In the genomic region with DNA sequence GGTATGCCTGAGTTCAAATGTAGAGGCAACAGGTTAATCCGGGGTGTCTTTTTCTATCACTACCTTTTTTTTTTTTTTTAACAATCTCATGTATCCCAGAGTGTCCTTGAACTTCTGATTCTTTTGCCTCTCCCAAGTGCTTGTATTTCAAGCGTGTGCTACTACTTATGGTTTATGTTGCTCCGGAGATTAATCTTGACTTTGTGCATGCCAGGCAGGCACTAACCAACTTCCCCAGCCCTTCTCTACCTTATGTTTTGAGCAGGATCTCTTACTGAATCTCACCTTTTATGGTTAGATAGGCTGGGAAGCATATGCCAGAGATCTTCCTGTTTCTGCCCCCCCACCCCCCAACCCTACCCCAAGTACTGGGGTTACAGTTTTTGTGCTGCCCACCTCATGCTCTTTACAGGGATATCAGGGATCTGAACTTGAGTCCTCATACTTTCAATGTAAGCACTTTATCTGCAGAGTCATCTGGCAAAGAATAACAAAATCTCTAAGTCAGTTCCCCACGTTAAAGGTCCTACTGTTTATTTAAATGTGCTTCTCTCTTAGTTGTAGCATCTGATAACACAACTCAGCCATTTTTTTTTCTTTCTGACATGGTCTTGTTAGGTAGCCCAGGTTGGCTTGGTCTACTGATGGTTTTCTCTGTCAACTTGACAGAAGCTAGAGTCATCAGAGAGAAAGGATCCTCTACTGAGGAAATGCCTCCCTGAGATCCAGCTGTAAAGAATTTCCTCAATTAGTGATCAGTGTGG, we compare ENCODE assay signal across 23 mouse cellular contexts. TPM values are rescaled to one million over a fixed set of nuclear protein-coding genes. Genes with fewer than 3 reads are reported as not detected.
DNase-seq lines count a peak whose midpoint lies in the region; ATAC-seq and TF ChIP-seq lines count a peak whose summit lies in the region.
"Had no signal": no experiment of that assay in that cellular context is flagged by ENCODE, and none has a peak within 500 bp of the region (broad histone marks: within the 10 kb centered on the region; RNA-seq: fewer than 3 reads in every experiment).

No protein-coding gene starts in this region.

- 84% methylated on average over 4 of the region's 4 CpGs for WGBS in heart, adult 2 months
- 69% methylated on average over 4 of the region's 4 CpGs for WGBS in liver, embryonic 13.5 days (ENCODE audit: insufficient replicate concordance)
- WGBS in liver, postnatal 0 days (ENCODE audit: insufficient replicate concordance), result 76% methylated on average over 4 of the region's 4 CpGs

- TF ChIP-seq CTCF in heart, adult 2 months (IDR thresholded peaks at IDR 0.05), result no peak
- TF ChIP-seq CTCF in liver, postnatal 0 days (IDR thresholded peaks at IDR 0.05; ENCODE audit: low read depth), result no peak

- no peak for TF ChIP-seq EP300 in heart, adult 2 months (IDR thresholded peaks at IDR 0.05; ENCODE audit: insufficient read depth, low read depth, low read length)
- TF ChIP-seq EP300 in liver, postnatal 0 days (IDR thresholded peaks at IDR 0.05; ENCODE audit: low read depth), result no peak

- H3K79me2 ChIP-seq in heart, adult 2 months (replicated peaks; ENCODE audit: control insufficient read depth, insufficient read depth, low read length), result no peaks in the 10 kb centered on the region

- H3K4me2 ChIP-seq in liver, embryonic 13.5 days, result peak overlapping the region; percentile 95; the same call in 1 of the 2 replicates
- H3K4me2 ChIP-seq in liver, postnatal 0 days (ENCODE audit: low read depth, low read length), result no peak overlapping the region
- H3K4me2 ChIP-seq: embryonic facial prominence, embryonic 13.5 days; embryonic facial prominence, embryonic 15.5 days had no signal

- intact Hi-C loops in heart, adult 2 months (cut with DNase I), result loop anchor here (5.0 kb wide), 1 partner anchor 145 kb away; no protein-coding TSS in a partner anchor

- H3K27ac ChIP-seq in heart, adult 2 months, result no peak overlapping the region
- no peak overlapping the region for H3K27ac ChIP-seq in liver, embryonic 13.5 days
- H3K27ac ChIP-seq in liver, postnatal 0 days (ENCODE audit: low read depth), result no peak overlapping the region
- H3K27ac ChIP-seq: embryonic facial prominence, embryonic 13.5 days; embryonic facial prominence, embryonic 15.5 days; forebrain, embryonic 12.5 days had no signal

- H3K4me3 ChIP-seq in heart, adult 2 months, result no peak overlapping the region
- no peak overlapping the region for H3K4me3 ChIP-seq in liver, embryonic 13.5 days (replicated peaks)
- H3K4me3 ChIP-seq in liver, postnatal 0 days (ENCODE audit: low read depth, low read length), result no peak overlapping the region
- H3K4me3 ChIP-seq: embryonic facial prominence, embryonic 13.5 days; embryonic facial prominence, embryonic 15.5 days; forebrain, embryonic 12.5 days had no signal

- no peaks in the 10 kb centered on the region for H3K27me3 ChIP-seq in heart, adult 2 months (ENCODE audit: control insufficient read depth, insufficient read depth, low read length)
- no peaks in the 10 kb centered on the region for H3K27me3 ChIP-seq in liver, embryonic 13.5 days
- no peaks in the 10 kb centered on the region for H3K27me3 ChIP-seq in liver, postnatal 0 days (ENCODE audit: insufficient read depth, low read length)
- H3K27me3 ChIP-seq: embryonic facial prominence, embryonic 13.5 days; embryonic facial prominence, embryonic 15.5 days; forebrain, embryonic 12.5 days had no signal

- peak; percentile 22 for DNase-seq in heart, adult 11 months
- no peak for DNase-seq in heart, adult 2 months
- DNase-seq in liver, embryonic 13.5 days, result no peak
- DNase-seq in liver, postnatal 0 days, result no peak
- peak; percentile 37 for DNase-seq in MEL-GATA-1-ER (ENCODE audit: extremely low read depth, low read depth)
- no peak for DNase-seq in gastrocnemius, adult 18-20 months (ENCODE audit: low spot score)
- DNase-seq: adrenal gland, adult 2 months; adrenal gland, postnatal 10 days; adrenal gland, postnatal 25 days; cerebellum, adult 11 months; cerebellum, adult 18-20 months; cerebellum, adult 8-10 months; cerebellum, adult 9-11 months; cerebellum, postnatal 14 days; cerebellum, postnatal 36 days; embryo, embryonic 11 days had no signal

- peaks cover 4% of the 10 kb centered on the region for H3K4me1 ChIP-seq in heart, adult 2 months (ENCODE audit: control insufficient read depth, insufficient read depth, low read length)
- peaks cover 44% of the 10 kb centered on the region for H3K4me1 ChIP-seq in liver, embryonic 13.5 days (replicated peaks)
- H3K4me1 ChIP-seq in liver, postnatal 0 days (ENCODE audit: insufficient read depth), result peaks cover 14% of the 10 kb centered on the region

- no peak for TF ChIP-seq POLR2A in heart, adult 2 months (IDR thresholded peaks at IDR 0.05; ENCODE audit: insufficient read depth, low read depth, low read length)

- no peak for ATAC-seq in liver, embryonic 13.5 days (ENCODE audit: low read depth)
- ATAC-seq in liver, postnatal 0 days, result no peak
- ATAC-seq: forebrain, embryonic 14.5 days; forebrain, embryonic 16.5 days had no signal

- no peak overlapping the region for H3K9ac ChIP-seq in heart, adult 2 months (ENCODE audit: low read depth, low read length)
- peak overlapping the region; percentile 92 for H3K9ac ChIP-seq in liver, embryonic 13.5 days
- H3K9ac ChIP-seq in liver, postnatal 0 days (replicated peaks), result no peak overlapping the region
- H3K9ac ChIP-seq: embryonic facial prominence, embryonic 15.5 days had no signal

- H3K36me3 ChIP-seq in heart, adult 2 months (ENCODE audit: control insufficient read depth, insufficient read depth, low read length), result peaks cover 6% of the 10 kb centered on the region
- peaks cover 9% of the 10 kb centered on the region for H3K36me3 ChIP-seq in liver, embryonic 13.5 days
- peaks cover 8% of the 10 kb centered on the region for H3K36me3 ChIP-seq in liver, postnatal 0 days (replicated peaks; ENCODE audit: insufficient read depth, low read length)

- no peaks in the 10 kb centered on the region for H3K9me3 ChIP-seq in liver, embryonic 13.5 days (replicated peaks)
- no peaks in the 10 kb centered on the region for H3K9me3 ChIP-seq in liver, postnatal 0 days (ENCODE audit: low read length)
- H3K9me3 ChIP-seq: embryonic facial prominence, embryonic 13.5 days; embryonic facial prominence, embryonic 15.5 days; forebrain, embryonic 10.5 days; forebrain, embryonic 12.5 days had no signal

RNA-seq across cellular contexts. Expression of a gene that starts 2.8 kb away (rescaled TPM):
- total RNA-seq in heart, adult 2 months (2021), result 100 to 1,000 TPM in 1 of 2 experiments, 10 to 100 TPM in 1; 95.9 to 120 TPM
- 7.2 and 10.3 TPM in 2 replicates for polyA plus RNA-seq in heart, adult 2 months (2012; rRNA removed)
- polyA plus RNA-seq in liver, embryonic 13.5 days (2015; fragmentation: Nextera tagmentation; extraction: Ambion mirVana), result 423 and 530 TPM in 2 replicates
- polyA plus RNA-seq in liver, postnatal 0 days (2015; fragmentation: Nextera tagmentation; extraction: Ambion mirVana), result 169 and 175 TPM in 2 replicates
- 100 to 1,000 TPM in 1 of 2 experiments, 10 to 100 TPM in 1; 99.3 to 113 TPM for total RNA-seq in gastrocnemius, adult 18-20 months (2021)

RNA-seq across cellular contexts. Expression of a gene that starts 59.4 kb away (rescaled TPM):
- under 1 TPM; 0.41 to 0.57 TPM for total RNA-seq in heart, adult 2 months (2021)
- 0.62 and 0.82 TPM in 2 replicates for polyA plus RNA-seq in heart, adult 2 months (2012; rRNA removed)
- 2.4 and 3.2 TPM in 2 replicates for polyA plus RNA-seq in liver, embryonic 13.5 days (2015; fragmentation: Nextera tagmentation; extraction: Ambion mirVana)
- polyA plus RNA-seq in liver, postnatal 0 days (2015; fragmentation: Nextera tagmentation; extraction: Ambion mirVana), result 0.46 and 1.0 TPM in 2 replicates
- total RNA-seq in gastrocnemius, adult 18-20 months (2021), result not detected
- polyA plus RNA-seq: C2C12 had no signal

Comparison
In these comparisons a context has a peak if more than half of its experiments do, and no peak if none do; other contexts are left out.
1. DNase-seq: peak in heart, adult 11 months (single experiment) and MEL-GATA-1-ER (single experiment); none in heart, adult 2 months (0 of 2), liver, embryonic 13.5 days (single experiment), liver, postnatal 0 days (single experiment) and gastrocnemius, adult 18-20 months (single experiment).
2. RNA of a gene that starts 2.8 kb away (polyA plus RNA-seq): 423 to 530 TPM in liver, embryonic 13.5 days and 169 to 175 TPM in liver, postnatal 0 days; 7.2 to 10.3 TPM in heart, adult 2 months; every median in the first group is over 10 times any median in the second.